Mouse (Mus musculus) bone marrow macrophage, adult 2 months (primary cell): ENCODE results near the gene Ap1m1. TPM values are rescaled to one million over a fixed set of nuclear protein-coding genes. Genes with fewer than 3 reads are reported as not detected.

Source experiments
- H3K27ac ChIP-seq: 2 replicates; pipeline ENCODE4 v1.5.1; 2012; ENCODE audit warnings: low read depth, low read length; ENCODE audit not compliant: insufficient read depth
- H3K4me1 ChIP-seq: 2 replicates; pipeline ENCODE4 v1.6.1; 2012; ENCODE audit warnings: low read length; ENCODE audit not compliant: control insufficient read depth, insufficient read depth
- H3K4me3 ChIP-seq: 2 replicates; pipeline ENCODE4 v1.5.1; 2012; ENCODE audit warnings: mild to moderate bottlenecking, low read length, moderate library complexity; ENCODE audit not compliant: insufficient read depth
- CTCF ChIP-seq: IDR thresholded peaks from 2 replicates; pipeline ENCODE4 v1.5.1; 2012; ENCODE audit warnings: low read depth, mild to moderate bottlenecking, low read length, moderate library complexity
- POLR2A ChIP-seq: IDR thresholded peaks from 2 replicates; pipeline ENCODE4 v1.6.1; 2012; ENCODE audit warnings: mild to moderate bottlenecking, low read depth, low read length, borderline replicate concordance
- polyA plus RNA-seq: library from polyadenylated mRNA; stranded (reverse); fragments of >200 nt; gene quantifications from 2 replicates; pipeline ENCODE4 v1.2.4, GENCODE M21; 2012; ENCODE audit not compliant: missing spikeins, insufficient read depth, insufficient read length

Ap1m1 gene
- polyA plus RNA-seq, 1 experiment, result 51.4 TPM

GRCm38 (mm10) chr8:72285285-72285684 lies 45.5 kb downstream of the Ap1m1 start:
- Histone ChIP-seq H3K27ac (no peak overlapping the region), H3K4me1 (peaks cover 11% of the 10 kb centered on the region), H3K4me3 (no peak overlapping the region)
- no peak for TF ChIP-seq POLR2A
- no peak for TF ChIP-seq CTCF

GRCm38 (mm10) chr8:72289051-72289450 lies 49.2 kb downstream of the Ap1m1 start:
- Histone ChIP-seq H3K4me3 (no peak overlapping the region), H3K27ac (no peak overlapping the region), H3K4me1 (peaks cover 4% of the 10 kb centered on the region)
- TF ChIP-seq CTCF, result no peak
- no peak for TF ChIP-seq POLR2A

DNA sequence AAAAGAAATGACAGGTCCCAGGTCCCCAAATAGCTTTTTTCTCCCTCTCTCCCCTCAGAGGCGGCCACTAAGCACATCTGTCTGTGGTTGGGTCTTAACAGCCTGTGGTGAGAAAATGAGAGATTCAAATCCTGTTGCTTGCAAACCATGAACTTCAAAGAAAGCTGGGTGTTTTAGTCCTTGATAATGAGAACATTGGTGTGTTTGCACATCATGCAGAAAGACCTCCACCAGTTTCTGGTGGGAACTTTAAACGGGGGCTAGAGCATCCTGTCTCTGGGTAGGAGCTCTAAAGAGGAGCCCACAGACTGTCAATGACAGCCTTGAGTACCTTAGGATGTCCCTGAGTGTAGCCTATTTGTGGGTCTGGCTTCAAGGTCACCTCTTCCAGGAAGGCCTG lies 51.3 kb downstream of the Ap1m1 start:
- no peak overlapping the region for H3K27ac ChIP-seq
- peaks cover 15% of the 10 kb centered on the region for H3K4me1 ChIP-seq
- H3K4me3 ChIP-seq, result no peak overlapping the region
- TF ChIP-seq CTCF, result no peak
- no peak for TF ChIP-seq POLR2A

DNA sequence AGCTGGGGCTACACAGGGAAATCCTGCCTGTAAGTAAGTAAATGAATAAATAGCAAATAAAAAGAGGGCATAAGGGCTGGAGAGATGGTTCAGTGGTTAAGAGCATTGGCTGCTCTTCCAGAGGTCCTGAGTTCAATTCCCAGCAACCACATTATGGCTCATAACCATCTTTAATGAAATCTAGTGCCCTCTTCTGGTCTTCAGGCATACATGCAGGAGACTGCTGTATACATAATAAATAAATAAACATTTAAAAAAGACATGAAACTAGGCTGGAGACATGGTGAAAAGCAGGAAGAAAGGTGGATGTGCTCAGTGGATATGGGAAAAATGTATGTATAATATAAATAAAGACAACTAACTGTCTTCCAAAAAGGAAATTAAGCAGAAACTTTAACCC lies 53.5 kb downstream of the Ap1m1 start:
- TF ChIP-seq CTCF (no peak), POLR2A (no peak)
- Histone ChIP-seq H3K4me3 (no peak overlapping the region), H3K4me1 (peaks cover 34% of the 10 kb centered on the region), H3K27ac (no peak overlapping the region)

DNA sequence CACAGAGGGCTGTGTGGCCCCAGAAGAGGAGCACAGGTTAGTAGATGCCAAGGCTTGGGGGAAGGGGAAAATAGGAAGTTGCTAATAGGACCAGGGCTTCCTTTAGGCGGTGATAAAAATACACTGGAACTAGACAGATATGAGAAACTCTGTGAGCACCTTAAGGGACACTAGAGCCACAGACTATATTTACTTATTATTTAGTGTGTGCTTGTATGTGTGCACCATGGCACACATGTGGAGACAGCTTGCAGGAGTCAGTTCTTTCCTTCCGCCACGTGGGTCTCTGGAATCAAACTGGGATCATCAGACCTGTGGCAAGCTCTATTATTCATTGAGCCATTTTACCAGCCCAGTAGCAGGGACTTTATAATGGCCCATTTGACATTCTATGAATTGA lies 55.3 kb downstream of the Ap1m1 start:
- Histone ChIP-seq H3K27ac (peak overlapping the region; percentile 82), H3K4me3 (no peak overlapping the region), H3K4me1 (peaks cover 34% of the 10 kb centered on the region)
- TF ChIP-seq POLR2A (no peak), CTCF (no peak; the same call in 1 of the 2 replicates)

DNA sequence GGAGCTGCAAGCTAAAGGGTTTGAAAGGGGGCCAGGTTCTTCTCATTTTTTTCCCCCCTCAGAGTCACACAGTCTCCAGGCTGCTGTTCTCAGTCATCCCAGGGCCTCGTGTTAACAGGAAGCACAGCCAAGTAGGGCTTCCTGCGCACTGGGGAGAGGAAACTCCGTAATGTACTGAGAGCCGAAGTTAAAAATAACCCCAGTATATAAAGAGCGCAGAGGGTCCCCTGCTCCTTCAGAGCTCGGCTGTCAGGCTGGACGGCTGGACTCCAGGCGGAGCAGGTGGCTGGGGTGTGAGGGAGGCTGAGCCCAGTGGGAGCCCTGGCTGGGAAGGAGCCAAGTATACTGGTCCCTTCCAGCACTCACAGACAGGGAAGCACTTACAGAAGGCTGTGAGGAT lies 55.9 kb downstream of the Ap1m1 start:
- Histone ChIP-seq H3K4me3 (peak overlapping the region; percentile 3; the same call in 1 of the 2 replicates), H3K4me1 (peaks cover 34% of the 10 kb centered on the region), H3K27ac (peak overlapping the region; percentile 82)
- no peak for TF ChIP-seq CTCF
- peak; percentile 78; the same call in 1 of the 2 replicates for TF ChIP-seq POLR2A

DNA sequence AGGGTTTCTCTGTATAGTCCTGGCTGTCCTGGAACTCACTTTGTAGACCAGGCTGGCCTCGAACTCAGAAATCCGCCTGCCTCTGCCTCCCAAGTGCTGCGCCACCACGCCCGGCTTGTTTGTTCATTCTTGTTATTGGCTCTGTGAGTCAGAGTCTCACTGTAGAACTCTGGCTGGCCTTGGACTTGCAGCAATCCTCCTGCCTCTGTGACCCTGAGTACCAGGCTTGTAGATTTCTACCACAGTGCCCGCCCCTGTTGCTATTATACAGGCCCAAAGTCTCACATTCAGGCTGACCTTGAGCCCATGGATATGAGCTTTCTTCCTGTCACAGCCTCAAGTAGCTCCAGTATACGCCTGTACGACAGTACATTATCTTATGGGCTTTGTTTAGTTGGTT lies 56.7 kb downstream of the Ap1m1 start:
- TF ChIP-seq POLR2A (no peak), CTCF (no peak)
- Histone ChIP-seq H3K4me3 (no peak overlapping the region), H3K4me1 (peaks cover 34% of the 10 kb centered on the region), H3K27ac (peak overlapping the region; percentile 82)

GRCm38 (mm10) chr8:72298928-72299327 lies 59.1 kb downstream of the Ap1m1 start:
- H3K4me1 ChIP-seq, result peaks cover 40% of the 10 kb centered on the region
- H3K4me3 ChIP-seq, result no peak overlapping the region
- TF ChIP-seq CTCF (no peak), POLR2A (no peak)
- H3K27ac ChIP-seq, result no peak overlapping the region

GRCm38 (mm10) chr8:72300654-72301400 lies 61.0 kb downstream of the Ap1m1 start:
- Histone ChIP-seq H3K4me3 (no peak overlapping the region), H3K4me1 (peaks cover 27% of the 10 kb centered on the region), H3K27ac (no peak overlapping the region)
- TF ChIP-seq POLR2A, result no peak
- no peak for TF ChIP-seq CTCF

- TF ChIP-seq CTCF (no peak), POLR2A (no peak)
- Histone ChIP-seq H3K4me3 (no peak overlapping the region), H3K4me1 (peaks cover 21% of the 10 kb centered on the region)
Measured at GRCm38 (mm10) chr8:72301497-72301896, 61.7 kb downstream of the Ap1m1 start.

More at GRCm38 (mm10) chr8:72301497-72301896, 61.7 kb downstream of the Ap1m1 start:
- H3K27ac ChIP-seq, result no peak overlapping the region
